Mouse (Mus musculus) testis, adult 2 months (tissue): ENCODE measurements around the gene Fbn1. TPM values are rescaled to one million over a fixed set of nuclear protein-coding genes. Genes with fewer than 3 reads are reported as not detected.

Source experiments
- H3K27ac ChIP-seq: fragments of 200-500 bp; 2 replicates; pipeline ENCODE4 v1.5.1; 2012; ENCODE audit warnings: low read depth, low read length; ENCODE audit not compliant: control insufficient read depth, insufficient read depth
- H3K27me3 ChIP-seq: fragments of 200-500 bp; 2 replicates; pipeline ENCODE4 v1.6.1; 2012; ENCODE audit warnings: mild to moderate bottlenecking, low read length, moderate library complexity; ENCODE audit not compliant: control insufficient read depth, insufficient read depth
- H3K36me3 ChIP-seq: fragments of 200-500 bp; 2 replicates; pipeline ENCODE4 v1.6.1; 2012; ENCODE audit warnings: mild to moderate bottlenecking, low read length; ENCODE audit not compliant: control insufficient read depth, insufficient read depth
- H3K4me1 ChIP-seq: fragments of 200-500 bp; 2 replicates; pipeline ENCODE4 v1.6.1; 2012; ENCODE audit warnings: low read length; ENCODE audit not compliant: control insufficient read depth, insufficient read depth
- H3K4me3 ChIP-seq: fragments of 200-500 bp; 2 replicates; pipeline ENCODE4 v1.5.1; 2012; ENCODE audit warnings: low read depth, mild to moderate bottlenecking, low read length, moderate library complexity, mixed read lengths; ENCODE audit not compliant: control insufficient read depth
- CTCF ChIP-seq: fragments of 200-500 bp; IDR thresholded peaks from 2 replicates; pipeline ENCODE4 v1.5.1; 2012; ENCODE audit warnings: low read depth, mild to moderate bottlenecking, inconsistent platforms, low read length, moderate library complexity; ENCODE audit not compliant: control insufficient read depth, insufficient read depth, insufficient replicate concordance
- POLR2A ChIP-seq: fragments of 200-500 bp; IDR thresholded peaks from 2 replicates; pipeline ENCODE4 v1.6.1; 2012; ENCODE audit warnings: low read depth, mild to moderate bottlenecking, inconsistent platforms, low read length, moderate library complexity; ENCODE audit not compliant: control insufficient read depth
- polyA plus RNA-seq: library from polyadenylated mRNA; depleted of rRNA; stranded (reverse); fragments of >200 nt; gene quantifications from 2 replicates; pipeline ENCODE4 v1.2.3, GENCODE M21; 2012; rRNA removed

The Fbn1 gene
- polyA plus RNA-seq, 1 experiment: 1.1 TPM

- TF ChIP-seq POLR2A (no peak), CTCF (no peak)
- Histone ChIP-seq H3K36me3 (peaks cover 2% of the 10 kb centered on the region), H3K4me3 (no peak overlapping the region), H3K27me3 (no peaks in the 10 kb centered on the region), H3K27ac (no peak overlapping the region), H3K4me1 (0 out of 2 replicates have a peak, but pooled peaks cover 2% of the 10 kb centered on the region)
Observed at GRCm38 (mm10) chr2:125252275-125252674, 255.5 kb downstream of the Fbn1 start.

- TF ChIP-seq POLR2A (no peak), CTCF (no peak)
- Histone ChIP-seq H3K4me1 (0 out of 2 replicates have a peak, but pooled peaks cover 2% of the 10 kb centered on the region), H3K36me3 (peaks cover 2% of the 10 kb centered on the region), H3K27ac (no peak overlapping the region), H3K27me3 (no peaks in the 10 kb centered on the region), H3K4me3 (no peak overlapping the region)
Observed at GRCm38 (mm10) chr2:125251781-125252180, 256.0 kb downstream of the Fbn1 start.

Other genes with a start within 250 kb of the Fbn1 start
- gene Gm9913, start 2.9 kb downstream of the Fbn1 start, polyA plus RNA-seq: 0.04 TPM in 1 of 2 replicates, not detected in the other
- gene Cep152, start 117.1 kb upstream of the Fbn1 start, polyA plus RNA-seq: 2.1 and 2.3 TPM in 2 replicates
- 4.2 and 5.4 TPM in 2 replicates for gene Eid1, start 165.1 kb upstream of the Fbn1 start, polyA plus RNA-seq
- gene Shc4, start 216.2 kb upstream of the Fbn1 start, polyA plus RNA-seq: 4.8 and 8.5 TPM in 2 replicates